ENCODE assay signal across 18 mouse cellular contexts in genomic region chr9:58667244-58667643, GRCm38 (mm10).
"Had no signal": no experiment of that assay in that cellular context is flagged by ENCODE, and none has a peak within 500 bp of the region (broad histone marks: within the 10 kb centered on the region; RNA-seq: fewer than 3 reads in every experiment).

No protein-coding gene starts in this region.

- H3K4me3 ChIP-seq: layer of hippocampus, adult 2 months; limb, embryonic 10.5 days; limb, embryonic 13.5 days; liver, embryonic 13.5 days; midbrain, embryonic 12.5 days; midbrain, embryonic 15.5 days had no signal

- H3K4me1 ChIP-seq: midbrain, embryonic 12.5 days; midbrain, embryonic 15.5 days had no signal

- H3K27me3 ChIP-seq: limb, embryonic 13.5 days; liver, embryonic 13.5 days; midbrain, embryonic 12.5 days; midbrain, embryonic 15.5 days had no signal

- DNase-seq: kidney, adult 2 months; kidney, postnatal 25 days; layer of hippocampus, adult 9-11 months; liver, embryonic 13.5 days; lung, embryonic 14.5 days; lung, postnatal 4 days; right cerebral cortex, postnatal 14 days; right cerebral cortex, postnatal 4 days; thymus, adult 2 months; thymus, postnatal 14 days; thymus, postnatal 4 days had no signal

- H3K27ac ChIP-seq: kidney, postnatal 0 days; layer of hippocampus, adult 2 months; limb, embryonic 10.5 days; limb, embryonic 13.5 days; liver, embryonic 13.5 days; midbrain, embryonic 12.5 days; midbrain, embryonic 15.5 days; stomach, postnatal 0 days had no signal

- H3K9me3 ChIP-seq: limb, embryonic 10.5 days; limb, embryonic 13.5 days; liver, embryonic 13.5 days; midbrain, embryonic 12.5 days; midbrain, embryonic 15.5 days had no signal

- H3K4me2 ChIP-seq: limb, embryonic 13.5 days; liver, embryonic 13.5 days; lung, embryonic 14.5 days; midbrain, embryonic 12.5 days; midbrain, embryonic 15.5 days had no signal
